8 mouse cellular contexts compared by ENCODE assay signal in the genomic region with DNA sequence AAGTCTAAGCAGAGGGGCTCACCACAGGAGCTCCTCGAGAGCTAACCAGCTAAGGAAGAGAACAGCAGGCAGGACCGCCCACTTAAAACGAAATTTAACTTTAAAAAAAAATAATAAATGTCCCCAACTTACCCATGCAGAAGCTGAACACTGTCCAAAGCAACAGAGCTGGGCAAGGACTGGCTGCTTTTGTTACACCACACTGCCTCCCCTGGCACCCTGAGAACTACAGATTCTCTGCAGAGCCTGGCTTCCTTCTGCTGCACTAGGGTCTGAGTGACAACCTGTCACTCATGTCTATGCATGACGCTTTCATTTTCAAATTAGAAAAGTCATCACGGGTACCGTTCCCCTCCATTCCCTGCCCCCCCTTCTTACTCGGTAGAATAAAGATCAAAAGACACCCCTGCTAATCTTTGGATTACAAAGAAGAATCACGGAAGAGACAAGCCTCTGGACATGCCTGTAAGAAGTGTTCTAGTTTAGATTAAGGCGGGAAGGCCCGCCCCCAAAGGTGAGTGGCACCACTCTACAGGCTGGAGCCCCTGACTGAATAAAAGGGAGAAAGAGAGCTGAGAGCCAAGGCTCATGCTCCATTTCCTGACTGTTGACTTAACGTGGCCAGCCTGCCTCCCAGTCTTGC. TPM values are rescaled to one million over a fixed set of nuclear protein-coding genes. Genes with fewer than 3 reads are reported as not detected.
DNase-seq lines count a peak whose midpoint lies in the region; ATAC-seq and TF ChIP-seq lines count a peak whose summit lies in the region.

No protein-coding gene starts in this region.

- peak in 1 of 2 experiments; percentile 31 for DNase-seq in left cerebral cortex, adult 2 months (ENCODE audit: extremely low spot score in 1 of 2, low spot score in 2 of 2)
- no peak for DNase-seq in left cerebral cortex, adult 11 months (ENCODE audit: low spot score)
- DNase-seq in T-cell, adult 2 months (ENCODE audit: low spot score): peak; percentile 52
- no peak for DNase-seq in hindbrain, embryonic 10.5 days (ENCODE audit: low spot score)
- DNase-seq in gastrocnemius, adult 18-20 months (ENCODE audit: low spot score): no peak
- DNase-seq in urinary bladder, postnatal 36 days (ENCODE audit: low spot score in 2 of 2): no peak
- no peak for DNase-seq in kidney, adult 18-20 months

- H3K9me3 ChIP-seq in hindbrain, embryonic 10.5 days: no peaks in the 10 kb centered on the region
- no peaks in the 10 kb centered on the region for H3K9me3 ChIP-seq in midbrain, embryonic 15.5 days

- H3K4me1 ChIP-seq in hindbrain, embryonic 10.5 days (replicated peaks): peaks cover 33% of the 10 kb centered on the region
- peaks cover 25% of the 10 kb centered on the region for H3K4me1 ChIP-seq in midbrain, embryonic 15.5 days

- H3K27me3 ChIP-seq in hindbrain, embryonic 10.5 days (ENCODE audit: insufficient read depth, poor library complexity, severe bottlenecking): no peaks in the 10 kb centered on the region
- no peaks in the 10 kb centered on the region for H3K27me3 ChIP-seq in midbrain, embryonic 15.5 days (replicated peaks)

- peaks cover 21% of the 10 kb centered on the region for H3K36me3 ChIP-seq in hindbrain, embryonic 10.5 days
- H3K36me3 ChIP-seq in midbrain, embryonic 15.5 days (replicated peaks): no peaks in the 10 kb centered on the region

- 75% methylated on average over 11 of the region's 11 CpGs for WGBS in hindbrain, embryonic 10.5 days
- 61% methylated on average over 11 of the region's 11 CpGs for WGBS in midbrain, embryonic 15.5 days

- no peak for ATAC-seq in midbrain, embryonic 15.5 days (replicated peaks)

- no peak overlapping the region for H3K9ac ChIP-seq in midbrain, embryonic 15.5 days

- intact Hi-C loops in left cerebral cortex, adult 2 months (cut with DNase I): loop anchor here (1.0 to 5.0 kb wide), 5 partner anchors 54 to 240 kb away; no protein-coding TSS in a partner anchor

- no peak overlapping the region; the same call in 1 of the 2 replicates for H3K4me3 ChIP-seq in left cerebral cortex, adult 2 months
- H3K4me3 ChIP-seq in hindbrain, embryonic 10.5 days: peak overlapping the region; percentile 84
- peak overlapping the region; percentile 3; the same call in 1 of the 2 replicates for H3K4me3 ChIP-seq in midbrain, embryonic 15.5 days

- H3K27ac ChIP-seq in left cerebral cortex, adult 2 months: peak overlapping the region; percentile 21; the same call in 1 of the 2 replicates
- H3K27ac ChIP-seq in hindbrain, embryonic 10.5 days: no peak overlapping the region
- no peak overlapping the region for H3K27ac ChIP-seq in midbrain, embryonic 15.5 days

- peak; percentile 48 for TF ChIP-seq CTCF in left cerebral cortex, adult 2 months (IDR thresholded peaks at IDR 0.05)

- H3K4me2 ChIP-seq in midbrain, embryonic 15.5 days: peak overlapping the region; percentile 95

RNA-seq across cellular contexts. Expression of a gene that starts 1.5 kb away (rescaled TPM):
- total RNA-seq in left cerebral cortex, adult 2 months (2021): 10 to 100 TPM; 31.4 to 32.2 TPM
- 156 and 171 TPM in 2 replicates for polyA plus RNA-seq in hindbrain, embryonic 10.5 days (2016; fragmentation: Nextera tagmentation; extraction: Ambion mirVana)
- polyA plus RNA-seq in midbrain, embryonic 15.5 days (2015; fragmentation: Nextera tagmentation; extraction: Ambion mirVana): 100 and 106 TPM in 2 replicates
- total RNA-seq in gastrocnemius, adult 18-20 months (2021): 10 to 100 TPM; 11.5 to 16.6 TPM

RNA-seq across cellular contexts. Expression of a gene that starts 33.8 kb away (rescaled TPM):
- total RNA-seq in left cerebral cortex, adult 2 months (2021): 10 to 100 TPM; 96.5 to 97.2 TPM
- polyA plus RNA-seq in hindbrain, embryonic 10.5 days (2016; fragmentation: Nextera tagmentation; extraction: Ambion mirVana): 0.39 and 0.52 TPM in 2 replicates
- polyA plus RNA-seq in midbrain, embryonic 15.5 days (2015; fragmentation: Nextera tagmentation; extraction: Ambion mirVana): 1.7 and 3.0 TPM in 2 replicates
- total RNA-seq in gastrocnemius, adult 18-20 months (2021): over 10,000 TPM; 13,440 to 14,162 TPM

RNA-seq across cellular contexts. Expression of a gene that starts 52.5 kb away (rescaled TPM):
- 10 to 100 TPM; 57.5 to 60.8 TPM for total RNA-seq in left cerebral cortex, adult 2 months (2021)
- 0.24 and 0.92 TPM in 2 replicates for polyA plus RNA-seq in hindbrain, embryonic 10.5 days (2016; fragmentation: Nextera tagmentation; extraction: Ambion mirVana)
- 14.4 and 15.3 TPM in 2 replicates for polyA plus RNA-seq in midbrain, embryonic 15.5 days (2015; fragmentation: Nextera tagmentation; extraction: Ambion mirVana)
- total RNA-seq in gastrocnemius, adult 18-20 months (2021): not detected

Comparison
In these comparisons a context has a peak if more than half of its experiments do, and no peak if none do; other contexts are left out.
1. RNA of a gene that starts 33.8 kb away (total RNA-seq): 13,440 to 14,162 TPM in gastrocnemius, adult 18-20 months; 96.5 to 97.2 TPM in left cerebral cortex, adult 2 months; every median in the first group is over 100 times any median in the second.
2. RNA of a gene that starts 52.5 kb away (total RNA-seq): 57.5 to 60.8 TPM in left cerebral cortex, adult 2 months; not detected in gastrocnemius, adult 18-20 months; every median in the first group is over 10 times any median in the second.